Mouse (Mus musculus) natural killer cell, adult 2 months (primary cell): ENCODE measurements around the gene Hspa1a.
"Not testable (repeated sequence)": the region's sequence is repeated elsewhere in the genome, so short reads cannot be mapped to it uniquely, and the experiment has no call there.

Experiments
- DNase-seq, 2 experiments: peaks; one replicate each; pipeline ENCODE4 v3.0.0; 2022; ENCODE audit warnings: low spot score in 2 of 2

Gene Hspa1a

GRCm38 (mm10) chr17:34972069-34972749 is at the start of gene Hspa1a, which contains the start of gene Hspa1l:
TSS of gene Hspa1a (minus strand) at chr17:34972156.
TSS of gene Hspa1l (plus strand) at chr17:34972703.
- peak; percentile 80 to 83 for DNase-seq

DNA sequence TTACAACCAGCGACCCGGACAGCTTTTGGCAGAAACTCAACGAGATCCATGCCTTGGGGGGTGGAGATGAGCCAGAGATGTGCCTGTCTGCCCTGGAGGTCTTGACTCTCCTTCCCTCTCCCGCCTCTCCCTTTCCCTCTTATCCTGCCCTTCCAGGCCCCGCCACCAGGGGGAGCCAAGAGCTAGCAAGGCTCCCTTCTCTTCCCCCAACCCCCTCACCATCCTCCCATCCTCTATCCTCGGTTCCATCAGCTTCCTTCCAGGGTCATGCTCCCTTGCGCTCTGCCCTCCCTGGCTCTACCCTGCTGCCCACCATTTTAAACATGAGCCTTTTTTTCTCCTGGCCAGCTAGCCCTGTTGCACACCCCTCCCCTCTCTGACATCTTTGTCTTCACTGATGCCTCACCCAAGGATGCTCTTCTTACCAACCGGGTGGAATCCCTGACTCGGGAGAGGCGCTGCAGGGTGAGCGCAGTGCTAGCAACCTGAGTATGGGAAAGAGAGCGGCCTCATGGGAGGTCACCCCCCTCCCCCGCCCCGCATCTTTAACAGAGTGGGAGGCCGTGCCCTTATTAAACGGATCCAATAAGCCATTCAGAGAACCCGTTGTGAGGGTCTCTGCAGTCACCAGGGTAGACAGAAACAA is 49.3 kb upstream of the Hspa1a start:
- DNase-seq = peak; percentile 74 to 84

- DNase-seq = no peak
Observed at GRCm38 (mm10) chr17:35020551-35020950, 48.6 kb upstream of the Hspa1a start.

DNA sequence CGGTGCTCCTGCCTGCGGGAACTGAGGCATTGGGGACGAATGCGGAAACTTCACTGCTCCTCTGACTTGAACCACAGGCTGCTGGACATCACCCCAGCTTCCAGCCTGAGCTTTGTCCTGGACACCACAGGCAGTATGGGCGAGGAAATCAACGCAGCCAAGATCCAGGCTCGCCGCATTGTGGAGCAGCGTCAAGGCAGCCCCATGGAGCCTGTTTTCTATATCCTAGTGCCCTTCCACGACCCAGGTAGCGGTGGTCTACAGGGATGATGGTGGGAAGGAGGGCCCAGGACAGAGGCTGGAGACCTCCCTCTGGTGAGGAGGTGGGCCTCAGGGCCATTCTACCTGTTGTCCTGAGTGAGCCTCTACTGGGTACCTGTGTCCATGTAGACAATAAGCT is 47.9 kb upstream of the Hspa1a start:
- DNase-seq = no peak

DNA sequence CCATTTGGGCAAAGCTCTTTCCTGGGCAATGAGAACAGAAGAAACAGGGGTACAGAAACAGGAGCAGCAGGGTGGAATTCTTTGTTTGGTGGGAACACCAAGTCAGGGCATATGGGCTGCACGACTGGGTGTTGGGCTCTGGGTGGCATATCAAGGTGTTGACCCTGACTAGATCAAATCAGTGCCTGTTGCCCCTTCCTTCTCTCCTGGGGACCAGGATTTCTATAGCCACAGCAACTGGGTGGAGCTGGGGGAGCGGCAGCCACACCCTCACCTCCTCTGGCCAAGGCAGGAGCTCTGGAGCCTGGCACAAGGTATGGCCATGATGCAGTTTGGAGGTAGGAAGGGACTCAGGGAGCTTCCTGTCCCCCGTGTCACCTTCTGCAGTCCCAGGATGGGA is 46.2 kb upstream of the Hspa1a start:
- no peak for DNase-seq

GRCm38 (mm10) chr17:35017706-35018030 is 45.7 kb upstream of the Hspa1a start:
- DNase-seq = no peak

GRCm38 (mm10) chr17:35016791-35017705 is 45.1 kb upstream of the Hspa1a start:
- DNase-seq = no peak

DNA sequence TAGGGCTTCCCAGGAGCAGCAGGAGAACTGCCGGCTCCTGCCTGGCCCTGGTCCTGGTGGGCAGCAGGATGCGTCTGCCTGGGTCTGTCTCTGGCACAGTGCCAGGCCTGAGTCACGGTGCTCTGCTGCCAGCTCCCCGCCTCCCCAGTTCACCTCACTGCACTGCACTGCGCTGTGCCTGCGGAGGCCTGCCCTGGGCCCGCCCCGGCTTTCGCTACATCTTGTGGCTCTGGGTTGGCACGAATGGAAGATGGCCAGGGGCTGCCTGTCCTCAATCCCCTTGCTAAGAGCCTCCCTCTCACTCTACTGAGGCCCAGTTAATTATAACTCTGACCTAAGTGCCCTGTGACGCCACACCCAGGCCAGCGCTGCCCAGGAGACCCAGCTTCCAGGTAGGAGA is 44.4 kb upstream of the Hspa1a start, which contains the start of gene Vwa7:
TSS of gene Vwa7 (plus strand) at position 204 of the 400 bp plus-strand sequence.
- DNase-seq = no peak

DNA sequence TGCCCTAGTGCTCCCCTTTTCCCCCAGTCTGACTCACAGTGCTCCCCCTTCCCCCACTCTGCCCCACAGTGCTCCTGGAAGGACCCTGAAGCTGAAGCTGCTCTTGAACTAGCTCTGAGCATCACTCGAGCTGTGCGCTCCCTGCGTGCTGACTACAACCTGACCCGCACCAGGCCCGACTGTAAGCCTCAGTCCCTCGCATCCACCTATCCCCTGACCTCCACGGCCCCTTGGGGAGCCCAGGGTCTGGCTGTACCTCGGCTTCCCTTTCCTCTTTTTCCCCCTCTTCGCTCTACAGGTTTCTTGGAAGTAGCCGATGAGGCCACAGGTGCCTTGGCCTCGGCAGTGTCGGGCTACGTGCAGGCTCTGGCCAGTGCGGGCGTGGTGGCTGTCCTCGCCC is 43.3 kb upstream of the Hspa1a start:
- DNase-seq = no peak

GRCm38 (mm10) chr17:35013221-35013620 is 41.3 kb upstream of the Hspa1a start:
- no peak for DNase-seq

DNA sequence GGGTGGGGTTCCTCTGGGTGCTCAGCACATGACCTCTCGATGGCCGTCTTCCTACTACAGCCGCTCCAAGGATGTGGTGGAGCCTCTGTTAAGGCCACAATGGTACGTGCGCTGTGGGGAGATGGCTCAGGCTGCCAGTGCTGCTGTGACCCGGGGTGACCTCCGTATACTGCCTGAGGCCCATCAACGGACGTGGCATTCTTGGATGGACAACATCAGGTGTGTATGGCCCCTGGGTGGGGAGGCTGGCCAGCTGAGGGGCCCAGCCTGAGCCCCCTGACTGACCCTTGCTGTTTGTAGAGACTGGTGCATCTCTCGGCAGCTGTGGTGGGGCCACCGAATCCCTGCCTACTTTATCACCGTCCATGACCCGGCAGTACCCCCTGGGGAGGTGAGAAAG is 40.5 kb upstream of the Hspa1a start:
- no peak for DNase-seq

GRCm38 (mm10) chr17:35011440-35011839 is 39.5 kb upstream of the Hspa1a start:
- DNase-seq = no peak

GRCm38 (mm10) chr17:35009586-35009985 is 37.6 kb upstream of the Hspa1a start:
- no peak for DNase-seq

- DNase-seq = no peak
Observed at GRCm38 (mm10) chr17:35007387-35007991, 35.5 kb upstream of the Hspa1a start.

- not testable (repeated sequence) for DNase-seq
Observed at GRCm38 (mm10) chr17:35005902-35006301, 33.9 kb upstream of the Hspa1a start.

- no peak for DNase-seq
Observed at GRCm38 (mm10) chr17:35005158-35005557, 33.2 kb upstream of the Hspa1a start.

- no peak for DNase-seq
Observed at GRCm38 (mm10) chr17:35004075-35004717, 32.2 kb upstream of the Hspa1a start.

DNA sequence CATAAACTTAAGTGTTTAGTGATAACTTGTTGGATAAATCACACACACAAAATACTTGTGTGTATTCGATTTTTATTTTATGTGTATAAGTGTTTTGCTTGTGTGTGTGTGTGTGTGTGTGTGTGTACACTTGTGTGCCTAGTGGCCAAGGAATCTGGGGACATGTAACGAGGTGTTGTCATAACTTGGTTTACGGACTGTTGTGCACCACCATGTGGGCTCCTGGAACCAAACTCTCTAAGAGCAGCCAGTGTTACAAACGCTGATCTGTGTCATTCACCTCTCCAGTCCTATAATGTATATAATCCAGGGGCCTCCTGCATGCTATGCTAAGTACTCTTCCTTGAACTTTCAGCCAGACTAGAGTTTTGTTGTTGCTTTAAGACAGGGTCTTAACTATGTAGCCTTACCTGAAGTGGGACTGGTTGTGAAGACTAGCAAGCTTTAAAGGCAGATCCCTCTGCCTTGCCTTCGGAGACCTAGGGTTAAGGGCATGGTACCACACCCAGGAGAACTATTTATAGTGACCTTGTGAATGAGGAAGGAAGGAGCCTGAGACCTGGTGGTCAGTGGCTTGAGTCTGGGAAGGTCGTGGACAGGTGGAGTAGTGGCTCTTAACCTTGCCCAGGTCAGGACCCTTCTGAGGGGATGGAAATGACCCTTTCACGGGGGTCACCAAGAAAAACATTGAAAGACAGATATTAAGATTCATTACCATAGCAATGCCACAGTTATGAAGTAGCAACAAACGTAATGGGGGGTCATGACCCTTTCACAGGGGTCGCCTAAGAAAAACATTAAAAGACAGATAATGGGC is 31.3 kb upstream of the Hspa1a start:
- DNase-seq = no peak

- DNase-seq = no peak
Observed at GRCm38 (mm10) chr17:35002153-35002865, 30.4 kb upstream of the Hspa1a start.
